Mouse (Mus musculus) heart, adult 2 months (tissue): ENCODE results near the gene Lurap1. TPM values are rescaled to one million over a fixed set of nuclear protein-coding genes. Genes with fewer than 3 reads are reported as not detected.

ENCODE experiments used
- DNase-seq, 2 experiments: peaks; one replicate each; pipeline ENCODE4 v3.0.0; 2021
- H3K27ac ChIP-seq: fragments of 200-600 bp; 2 replicates; pipeline ENCODE4 v1.8.1; 2022
- H3K27me3 ChIP-seq: fragments of 200-500 bp; 2 replicates; pipeline ENCODE4 v1.6.1; 2012; ENCODE audit warnings: mild to moderate bottlenecking, low read length, inconsistent platforms, mixed read lengths; ENCODE audit not compliant: control insufficient read depth, insufficient read depth
- H3K36me3 ChIP-seq: fragments of 200-500 bp; 2 replicates; pipeline ENCODE4 v1.6.1; 2012; ENCODE audit warnings: low read length, inconsistent platforms; ENCODE audit not compliant: control insufficient read depth, insufficient read depth
- H3K4me1 ChIP-seq: fragments of 200-500 bp; 2 replicates; pipeline ENCODE4 v1.6.1; 2011; ENCODE audit warnings: low read length; ENCODE audit not compliant: control insufficient read depth, insufficient read depth
- H3K4me3 ChIP-seq: fragments of 200-600 bp; 2 replicates; pipeline ENCODE4 v1.8.1; 2022
- H3K79me2 ChIP-seq: fragments of 200-500 bp; replicated peaks from 2 replicates; pipeline ENCODE4 v1.6.1; 2012; ENCODE audit warnings: mild to moderate bottlenecking, inconsistent platforms, low read length, moderate library complexity, mixed read lengths; ENCODE audit not compliant: control insufficient read depth, insufficient read depth
- H3K9ac ChIP-seq: fragments of 200-500 bp; 2 replicates; pipeline ENCODE4 v1.6.1; 2012; ENCODE audit warnings: low read depth, mild to moderate bottlenecking, control low read depth, inconsistent platforms, low read length, mixed read lengths
- CTCF ChIP-seq: fragments of 200-600 bp; IDR thresholded peaks from 2 replicates; pipeline ENCODE4 v1.8.1; 2022; ENCODE audit warnings: antibody characterized with exemption, mild to moderate bottlenecking, moderate library complexity
- EP300 ChIP-seq: fragments of 200-500 bp; IDR thresholded peaks from 2 replicates; pipeline ENCODE4 v1.6.1; 2011; ENCODE audit warnings: low read depth, low read length, control low read depth; ENCODE audit not compliant: insufficient read depth
- POLR2A ChIP-seq: fragments of 200-500 bp; IDR thresholded peaks from 2 replicates; pipeline ENCODE4 v1.6.1; 2011; ENCODE audit warnings: mild to moderate bottlenecking, low read depth, low read length, control low read depth; ENCODE audit not compliant: insufficient read depth
- WGBS: fragments of 180-500 bp; shearing (Covaris S2); methylation state at CpG from one replicate; pipeline ENCODE4 v1.1.7; 2018; 5-methylcytosine and 5-hydroxymethylcytosine counted together
- intact Hi-C: fragments of 180-260 bp; cut with DNase I; formaldehyde crosslinking; loops from one replicate; pipeline ENCODE4 v1.15.1; 2025
- polyA plus RNA-seq: library from polyadenylated mRNA; depleted of rRNA; stranded (reverse); fragments of >200 nt; gene quantifications from 2 replicates; pipeline ENCODE4 v1.2.3, GENCODE M21; 2012; rRNA removed
- total RNA-seq, 2 experiments: library from RNA; stranded (reverse); gene quantifications; 2 replicates each; pipeline ENCODE4 v1.2.3; 2021

The Lurap1 gene
- total and polyA plus RNA-seq, 3 experiments = 2.0 to 5.4 (median 4.5) TPM

- TF ChIP-seq CTCF = no peak
- TF ChIP-seq POLR2A = no peak
- TF ChIP-seq EP300 = no peak
- H3K4me3 ChIP-seq = no peak overlapping the region
- no peaks in the 10 kb centered on the region for H3K79me2 ChIP-seq
- no peak for DNase-seq
- H3K9ac ChIP-seq = no peak overlapping the region
- H3K36me3 ChIP-seq = no peaks in the 10 kb centered on the region
- no peaks in the 10 kb centered on the region for H3K27me3 ChIP-seq
- intact Hi-C loops = no loop called here
- no peaks in the 10 kb centered on the region for H3K4me1 ChIP-seq
- 96% methylated on average over 5 of the region's 5 CpGs for WGBS
- H3K27ac ChIP-seq = no peak overlapping the region
Observed at GRCm38 (mm10) chr4:116105278-116105677, 45.9 kb downstream of the Lurap1 start.

GRCm38 (mm10) chr4:116100959-116101358, 50.2 kb downstream of the Lurap1 start:
- H3K4me3 ChIP-seq = no peak overlapping the region
- H3K36me3 ChIP-seq = no peaks in the 10 kb centered on the region; the same call in 1 of the 2 replicates
- no peak overlapping the region for H3K27ac ChIP-seq
- no peak for TF ChIP-seq EP300
- TF ChIP-seq POLR2A = no peak
- no peak for TF ChIP-seq CTCF
- no peaks in the 10 kb centered on the region for H3K4me1 ChIP-seq
- intact Hi-C loops = no loop called here
- no peaks in the 10 kb centered on the region for H3K79me2 ChIP-seq
- DNase-seq = no peak
- 76% methylated on average over 7 of the region's 7 CpGs for WGBS
- H3K9ac ChIP-seq = no peak overlapping the region
- no peaks in the 10 kb centered on the region for H3K27me3 ChIP-seq

- no peak for TF ChIP-seq POLR2A
- no peak for TF ChIP-seq EP300
- no peak for TF ChIP-seq CTCF
- intact Hi-C loops = no loop called here
- no peak for DNase-seq
- Histone ChIP-seq H3K79me2 (no peaks in the 10 kb centered on the region), H3K27me3 (no peaks in the 10 kb centered on the region), H3K36me3 (peaks cover 2% of the 10 kb centered on the region), H3K4me3 (no peak overlapping the region), H3K9ac (no peak overlapping the region), H3K27ac (no peak overlapping the region), H3K4me1 (no peaks in the 10 kb centered on the region)
- WGBS = 79% methylated on average over 8 of the region's 8 CpGs
Observed at GRCm38 (mm10) chr4:116097211-116097610, 53.9 kb downstream of the Lurap1 start.

- Histone ChIP-seq H3K4me3 (no peak overlapping the region), H3K36me3 (peaks cover 4% of the 10 kb centered on the region), H3K4me1 (no peaks in the 10 kb centered on the region), H3K79me2 (no peaks in the 10 kb centered on the region), H3K27me3 (no peaks in the 10 kb centered on the region), H3K27ac (no peak overlapping the region), H3K9ac (no peak overlapping the region)
- DNase-seq = no peak
- intact Hi-C loops = no loop called here
- TF ChIP-seq CTCF = no peak
- no peak for TF ChIP-seq EP300
- TF ChIP-seq POLR2A = no peak
- WGBS = 86% methylated on average over 10 of the region's 10 CpGs
Observed at GRCm38 (mm10) chr4:116096291-116096690, 54.8 kb downstream of the Lurap1 start.

- Histone ChIP-seq H3K36me3 (peaks cover 8% of the 10 kb centered on the region), H3K27ac (no peak overlapping the region), H3K27me3 (no peaks in the 10 kb centered on the region), H3K79me2 (no peaks in the 10 kb centered on the region; the same call in 1 of the 2 replicates), H3K4me1 (no peaks in the 10 kb centered on the region), H3K4me3 (no peak overlapping the region), H3K9ac (no peak overlapping the region)
- WGBS = 89% methylated on average over 23 of the region's 23 CpGs
- DNase-seq = no peak
- intact Hi-C loops = no loop called here
- TF ChIP-seq CTCF (no peak), POLR2A (no peak), EP300 (no peak)
Observed at GRCm38 (mm10) chr4:116088510-116089249, 62.5 kb downstream of the Lurap1 start.

Other genes with a start within 250 kb of the Lurap1 start
- gene Dmbx1, start 211.4 kb downstream of the Lurap1 start, total RNA-seq = not detected
- gene Dmbx1, start 211.4 kb downstream of the Lurap1 start, polyA plus RNA-seq = not detected in 2 replicates
- gene Faah, start 133.4 kb downstream of the Lurap1 start, total RNA-seq = under 1 TPM; 0.14 to 0.23 TPM
- 0.53 and 1.4 TPM in 2 replicates for gene Faah, start 133.4 kb downstream of the Lurap1 start, polyA plus RNA-seq
- gene Nsun4, start 97.5 kb downstream of the Lurap1 start, total RNA-seq = 10 to 100 TPM; 24.3 to 28.4 TPM
- gene Nsun4, start 97.5 kb downstream of the Lurap1 start, polyA plus RNA-seq = 24.9 and 37.0 TPM in 2 replicates
- gene Uqcrh, start 76.3 kb downstream of the Lurap1 start, total RNA-seq = 1,000 to 10,000 TPM; 1,648 to 1,969 TPM
- 736 and 1,429 TPM in 2 replicates for gene Uqcrh, start 76.3 kb downstream of the Lurap1 start, polyA plus RNA-seq
- 10 to 100 TPM; 22.0 to 24.9 TPM for gene Lrrc41, start 76.1 kb downstream of the Lurap1 start, total RNA-seq
- gene Lrrc41, start 76.1 kb downstream of the Lurap1 start, polyA plus RNA-seq = 27.1 and 32.6 TPM in 2 replicates
- gene Rad54l, start 27.6 kb downstream of the Lurap1 start, total RNA-seq = under 1 TPM; 0.21 to 0.43 TPM
- 0.18 and 0.26 TPM in 2 replicates for gene Rad54l, start 27.6 kb downstream of the Lurap1 start, polyA plus RNA-seq
- 10 to 100 TPM; 52.7 to 59.5 TPM for gene Pomgnt1, start 27.5 kb downstream of the Lurap1 start, total RNA-seq
- gene Pomgnt1, start 27.5 kb downstream of the Lurap1 start, polyA plus RNA-seq = 44.4 and 65.2 TPM in 2 replicates
- gene Tspan1, start 16.3 kb upstream of the Lurap1 start, total RNA-seq = not detected
- gene Tspan1, start 16.3 kb upstream of the Lurap1 start, polyA plus RNA-seq = 4.9 TPM in 1 of 2 replicates, not detected in the other
- not detected for gene 1700042G07Rik, start 22.0 kb upstream of the Lurap1 start, total RNA-seq
- gene 1700042G07Rik, start 22.0 kb upstream of the Lurap1 start, polyA plus RNA-seq = 0.45 TPM in 1 of 2 replicates, not detected in the other
- gene Gm49337, start 22.0 kb upstream of the Lurap1 start, total RNA-seq = under 1 TPM; 0.16 to 0.37 TPM
- gene Gm49337, start 22.0 kb upstream of the Lurap1 start, polyA plus RNA-seq = not detected in 2 replicates
- 10 to 100 TPM; 10.1 to 11.6 TPM for gene Pik3r3, start 70.3 kb upstream of the Lurap1 start, total RNA-seq
- gene Pik3r3, start 70.3 kb upstream of the Lurap1 start, polyA plus RNA-seq = 9.3 and 15.3 TPM in 2 replicates